Mouse (Mus musculus) neutrophil, adult 5-6 weeks (primary cell): ENCODE measurements around the gene Hist2h3c1. TPM values are rescaled to one million over a fixed set of nuclear protein-coding genes. Genes with fewer than 3 reads are reported as not detected.
"Not testable (repeated sequence)": the region's sequence is repeated elsewhere in the genome, so short reads cannot be mapped to it uniquely, and the experiment has no call there.

Source experiments
- ATAC-seq: fragments of 151-379, 151-347 bp; 2 replicates; pipeline ENCODE4 v1.8.0; 2017; ENCODE audit warnings: mild to moderate bottlenecking, moderate TSS enrichment; ENCODE audit not compliant: insufficient number of reproducible peaks, poor library complexity, low FRiP score, severe bottlenecking; ENCODE audit errors: extremely low read depth
- total RNA-seq: library from RNA; stranded (forward); fragments of 200-1000 nt; gene quantifications from 2 replicates; pipeline ENCODE4 v1.2.3, GENCODE M21; 2017

The Hist2h3c1 gene
- total RNA-seq, 1 experiment from 2014 or later: not detected

DNA sequence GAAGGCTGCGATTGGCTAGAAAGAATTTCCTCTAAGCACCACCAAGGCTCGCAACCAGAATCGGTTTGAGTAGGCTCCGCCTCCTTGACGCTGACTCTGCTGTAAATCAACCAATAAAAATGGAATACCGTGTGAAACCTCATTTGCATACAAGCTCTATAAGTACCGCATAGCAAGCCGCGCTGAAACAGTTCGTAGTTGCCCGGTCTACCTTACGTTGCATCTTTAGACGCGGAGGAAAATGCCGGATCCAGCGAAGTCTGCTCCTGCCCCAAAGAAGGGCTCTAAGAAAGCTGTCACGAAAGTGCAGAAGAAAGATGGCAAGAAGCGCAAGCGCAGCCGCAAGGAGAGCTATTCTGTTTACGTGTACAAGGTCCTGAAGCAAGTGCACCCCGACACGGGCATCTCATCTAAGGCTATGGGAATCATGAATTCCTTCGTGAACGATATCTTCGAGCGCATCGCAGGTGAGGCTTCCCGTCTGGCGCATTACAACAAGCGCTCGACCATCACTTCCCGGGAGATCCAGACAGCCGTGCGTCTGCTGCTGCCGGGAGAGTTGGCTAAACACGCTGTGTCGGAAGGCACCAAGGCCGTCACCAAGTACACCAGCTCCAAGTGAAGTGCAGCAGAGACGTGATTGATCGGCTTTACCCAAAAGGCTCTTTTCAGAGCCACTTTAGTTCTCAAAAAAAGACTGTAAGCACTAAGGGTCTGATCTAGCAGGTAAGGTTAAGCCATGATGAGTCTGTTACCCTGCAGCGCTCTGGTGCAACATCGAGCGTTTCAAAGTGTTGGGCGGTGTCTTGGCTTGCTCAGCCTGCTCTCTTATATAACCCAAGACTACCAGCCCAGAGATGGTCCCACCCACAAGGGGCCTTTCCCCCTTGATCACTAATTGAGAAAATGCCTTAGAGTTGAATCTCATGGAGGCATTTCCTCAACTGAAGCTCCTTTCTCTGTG is 23.3 kb downstream of the Hist2h3c1 start, which contains the start of gene Hist2h2bb:
TSS of gene Hist2h2bb (plus strand) at position 242 of the 964 bp plus-strand sequence.
- peak; percentile 97 for ATAC-seq

DNA sequence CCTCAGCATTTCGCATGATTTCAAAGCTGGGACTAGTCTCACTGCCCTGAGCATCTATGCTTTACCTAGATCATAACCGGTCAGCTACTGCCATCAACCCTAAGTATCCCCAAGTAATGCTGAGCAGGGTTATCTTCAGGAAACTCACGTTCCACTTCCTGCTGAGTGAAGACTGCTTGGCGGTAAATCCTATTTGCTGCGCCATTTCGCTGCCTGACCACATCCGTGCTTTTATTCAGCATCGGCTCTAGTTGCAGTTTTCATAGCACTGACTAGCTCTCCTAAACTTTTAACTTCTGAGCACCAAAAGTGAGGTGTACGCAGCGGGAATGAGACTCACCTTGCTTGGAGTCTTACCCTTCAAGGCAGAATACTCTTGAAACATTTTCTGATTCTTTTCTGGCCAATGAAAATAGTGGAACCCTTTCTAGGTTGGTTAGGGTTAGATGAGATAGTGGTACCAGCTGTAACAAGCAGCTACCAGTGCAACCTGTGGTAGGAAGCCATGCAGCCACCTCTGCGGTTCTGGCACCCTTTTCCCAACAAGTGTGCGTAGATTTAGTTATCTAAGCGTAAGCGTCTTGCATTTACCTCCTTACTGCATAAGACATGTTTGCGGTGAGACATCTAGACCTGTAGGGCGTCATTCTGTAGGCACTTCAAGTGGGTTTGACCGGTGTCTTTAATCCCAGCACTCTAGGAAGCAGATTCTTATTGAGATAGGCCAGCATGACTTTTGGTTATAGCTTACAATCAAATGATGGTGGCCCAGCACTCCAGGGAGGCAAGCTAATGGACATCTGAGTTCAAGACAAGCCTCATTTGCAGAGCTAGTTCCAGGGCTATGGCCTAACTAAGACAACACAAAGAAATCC is 27.3 kb downstream of the Hist2h3c1 start:
- ATAC-seq: no peak

DNA sequence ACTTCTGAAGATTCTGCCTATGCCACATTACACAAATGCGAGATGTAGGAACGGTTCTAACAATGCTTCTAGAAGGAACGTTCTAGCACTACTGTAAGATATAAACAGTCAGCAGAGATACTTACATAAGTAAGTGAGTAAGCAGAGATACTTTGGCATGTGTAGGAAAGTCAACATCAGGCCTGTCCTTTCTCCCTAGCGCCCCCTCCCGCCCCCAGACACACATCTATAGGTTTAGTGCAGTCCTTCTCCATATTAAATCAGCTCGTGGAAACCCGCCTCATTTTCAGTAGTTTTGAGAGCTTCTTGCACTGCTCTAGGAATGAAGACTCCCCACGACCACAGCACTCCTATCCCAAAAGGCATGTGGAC is 30.9 kb downstream of the Hist2h3c1 start:
- ATAC-seq: peak; percentile 30; the same call in 1 of the 2 replicates

DNA sequence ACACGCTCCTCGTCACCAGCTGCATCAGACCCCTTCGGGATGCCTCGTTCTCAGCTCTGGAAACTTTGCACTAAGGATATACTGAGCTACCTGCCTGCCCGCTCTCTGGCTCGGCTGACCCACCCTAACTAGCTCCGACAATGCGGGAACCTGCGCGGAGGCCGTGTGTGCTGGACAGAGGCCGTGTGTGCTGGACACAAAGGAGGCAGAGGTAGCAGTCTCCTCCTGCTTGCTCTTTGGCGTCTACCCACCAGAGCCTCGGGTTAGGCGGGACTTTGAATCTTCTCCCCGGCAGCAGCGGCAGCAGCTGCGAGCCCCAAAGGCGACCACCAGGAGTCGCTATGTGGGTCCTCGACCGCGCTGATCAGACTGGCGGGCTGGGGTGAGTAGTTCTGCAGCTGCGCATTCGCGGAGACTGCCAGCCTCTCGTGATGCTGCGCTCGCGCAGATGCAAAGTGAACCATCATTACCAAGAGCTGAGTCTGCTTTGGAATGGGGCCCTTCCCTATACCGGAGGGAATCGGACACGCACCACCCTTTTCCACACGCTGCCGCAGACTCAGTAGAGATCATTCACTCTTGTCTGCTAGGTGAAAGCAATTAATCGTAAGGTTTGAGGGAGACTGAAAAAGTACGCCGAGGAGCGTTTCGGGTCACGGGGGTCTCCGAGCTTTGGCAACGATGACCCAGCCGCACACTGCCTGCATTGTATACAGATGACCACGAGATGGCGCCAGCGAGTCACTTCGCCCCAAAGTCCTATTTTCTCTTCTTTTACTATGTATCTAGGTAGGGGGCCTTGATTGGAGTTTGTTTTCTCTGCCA is 31.5 kb downstream of the Hist2h3c1 start:
- ATAC-seq: peak; percentile 90

DNA sequence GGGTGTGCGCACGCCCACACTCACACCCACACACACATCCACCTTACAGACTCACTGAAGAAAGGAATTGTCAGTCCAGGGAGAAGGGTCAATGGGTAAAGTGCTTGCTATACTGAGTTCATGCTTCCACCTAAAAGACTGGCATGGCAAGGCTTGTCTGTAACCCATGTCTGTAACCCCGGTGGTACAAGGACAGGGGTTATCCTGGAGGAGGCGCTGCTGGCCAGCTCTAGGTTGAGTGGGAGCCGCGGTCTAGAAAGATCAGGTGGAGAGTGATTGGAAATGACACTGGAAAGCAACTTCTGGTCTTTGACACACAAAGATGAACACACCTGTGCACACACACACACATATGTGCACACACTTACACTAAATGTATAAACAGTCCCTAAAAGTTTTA is 34.2 kb downstream of the Hist2h3c1 start:
- no peak for ATAC-seq

DNA sequence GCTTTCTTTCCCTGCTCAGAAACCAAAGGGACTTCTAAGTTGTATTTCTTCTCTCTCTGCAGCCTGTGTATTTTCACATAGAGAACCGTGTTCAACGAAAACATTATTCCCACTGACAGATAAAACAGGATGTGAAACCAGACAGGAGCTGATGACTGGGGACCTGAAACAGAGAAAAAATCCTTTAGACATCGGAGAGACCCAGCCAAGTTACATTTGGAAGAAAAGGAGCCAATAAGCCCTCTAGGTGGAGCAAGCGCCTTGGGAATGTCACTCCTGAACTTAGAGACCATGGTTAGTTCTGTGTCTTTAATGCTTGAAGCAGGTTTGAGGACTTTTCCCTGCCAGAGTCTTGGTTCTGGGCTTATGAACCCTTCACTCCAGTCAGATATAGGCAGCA is 38.0 kb downstream of the Hist2h3c1 start:
- ATAC-seq: no peak

DNA sequence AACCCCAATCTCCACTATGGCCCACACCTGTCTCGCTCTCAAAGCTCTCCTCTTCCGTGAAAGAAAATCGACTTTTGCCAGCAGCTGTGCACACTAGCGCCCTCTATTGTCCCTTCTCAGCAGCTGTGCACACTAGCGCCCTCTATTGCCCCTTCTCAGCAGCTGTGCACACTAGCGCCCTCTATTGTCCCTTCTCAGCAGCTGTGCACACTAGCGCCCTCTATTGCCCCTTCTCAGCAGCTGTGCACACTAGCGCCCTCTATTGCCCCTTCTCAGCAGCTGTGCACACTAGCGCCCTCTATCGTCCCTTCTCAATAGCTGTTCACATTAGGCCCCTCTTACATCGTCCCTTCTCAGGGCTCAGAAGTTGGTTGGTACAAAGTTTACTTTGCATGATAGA is 40.8 kb downstream of the Hist2h3c1 start:
- ATAC-seq: not testable (repeated sequence)

DNA sequence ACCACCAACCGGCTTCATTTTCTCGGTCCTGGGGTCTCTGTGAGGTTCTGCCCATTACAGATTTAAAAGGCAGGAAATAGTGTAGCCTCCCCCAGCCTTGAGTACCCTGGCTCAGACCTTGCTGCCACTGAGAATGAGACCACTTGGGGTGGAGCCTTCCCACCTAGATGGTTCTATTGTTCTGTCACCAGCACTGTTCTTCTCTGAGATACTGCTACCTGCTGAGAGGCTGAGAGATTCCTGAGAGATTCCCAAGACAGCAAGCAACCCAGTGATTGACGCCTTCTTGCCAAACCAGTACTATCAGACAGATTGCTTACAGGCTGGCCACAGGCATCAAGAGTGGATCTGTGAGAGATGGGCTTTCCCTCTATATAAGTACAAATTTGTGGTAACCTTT is 42.7 kb downstream of the Hist2h3c1 start:
- ATAC-seq: no peak

DNA sequence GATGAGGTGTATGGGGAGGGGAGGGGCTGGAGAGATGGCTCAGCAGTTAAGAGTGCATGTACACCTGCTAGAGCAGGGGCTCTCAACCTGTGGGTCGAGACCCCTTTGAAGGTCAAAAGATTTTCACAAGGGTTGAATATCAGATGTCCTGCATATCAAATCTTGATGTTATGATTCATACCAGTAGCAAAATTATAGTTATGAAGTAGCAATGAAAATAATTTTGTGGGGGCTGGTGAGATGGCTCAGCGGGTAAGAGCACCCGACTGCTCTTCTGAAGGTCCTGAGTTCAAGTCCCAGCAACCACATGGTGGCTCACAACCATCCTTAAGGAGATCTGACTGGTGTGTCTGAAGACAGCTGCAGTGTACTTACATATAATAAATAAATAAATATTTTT is 44.2 kb downstream of the Hist2h3c1 start:
- not testable (repeated sequence) for ATAC-seq

DNA sequence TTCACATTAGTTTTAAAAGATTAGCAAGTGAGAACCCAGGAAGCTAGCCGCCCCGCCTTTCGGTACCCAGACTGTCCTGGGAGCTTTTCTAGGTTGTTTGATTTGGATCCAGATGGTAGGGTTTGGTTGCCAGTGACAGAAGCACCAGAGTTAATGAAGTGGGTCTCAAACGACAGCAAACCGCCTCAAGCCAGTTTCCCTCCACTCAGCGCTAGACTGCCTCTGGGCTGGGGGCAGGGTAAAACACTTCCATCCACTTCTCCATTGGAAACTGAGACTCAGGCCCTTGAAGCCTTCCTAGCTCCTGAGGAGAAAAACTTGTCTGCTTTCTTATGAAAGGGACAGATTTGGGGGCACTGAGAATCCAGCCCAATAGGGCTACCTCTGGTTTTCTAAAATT is 46.2 kb downstream of the Hist2h3c1 start:
- ATAC-seq: no peak

DNA sequence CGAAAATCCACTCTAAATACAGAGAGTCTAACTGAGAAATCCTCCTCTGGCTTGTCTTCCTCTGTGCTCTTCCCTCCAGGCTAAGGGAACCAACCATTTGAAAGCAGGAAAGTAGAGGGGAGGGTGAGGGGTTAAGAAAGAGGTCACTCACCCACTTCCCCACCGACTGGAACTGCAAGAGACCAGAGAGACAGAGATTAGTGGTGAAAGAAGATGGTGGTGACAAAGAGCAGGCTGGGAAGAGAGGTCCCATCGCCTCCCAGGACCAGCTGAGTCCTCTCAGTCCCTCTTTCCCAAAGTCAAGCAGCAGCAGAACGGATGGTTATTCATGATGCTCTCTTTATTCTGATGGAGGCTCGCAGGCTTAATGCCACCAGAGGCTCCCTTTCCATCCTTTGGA is 46.9 kb downstream of the Hist2h3c1 start:
- ATAC-seq: no peak

DNA sequence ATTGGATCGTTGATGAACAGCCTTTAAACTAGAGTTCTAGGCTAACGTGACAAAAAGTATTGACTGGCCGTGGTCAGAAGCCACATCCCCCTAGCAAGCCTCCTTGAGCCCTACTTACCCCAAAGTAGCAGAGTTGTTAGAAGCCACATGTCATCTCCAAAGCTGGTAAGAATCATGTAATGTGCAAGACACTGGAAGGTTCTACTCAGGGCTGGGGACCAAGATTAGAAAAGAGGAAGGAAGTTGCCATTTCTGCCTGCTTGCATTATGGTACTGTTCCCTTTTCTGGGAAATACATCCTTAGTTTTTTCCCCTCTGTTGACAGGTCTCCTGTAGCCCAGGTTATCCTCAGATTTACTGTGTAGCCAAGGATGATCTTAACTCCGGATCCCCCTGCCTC is 47.3 kb downstream of the Hist2h3c1 start, which contains the start of gene Fcgr1:
TSS of gene Fcgr1 (minus strand) at position 183 of the 400 bp plus-strand sequence.
- ATAC-seq: 0 out of 2 replicates have a peak, but pooled peaks have one; percentile 26

Other genes starting within 250 kb of the Hist2h3c1 start
- gene Vps45, start 188.2 kb upstream of the Hist2h3c1 start, total RNA-seq: 8.4 and 9.7 TPM in 2 replicates
- 47.3 and 48.0 TPM in 2 replicates for gene Otud7b, start 142.2 kb upstream of the Hist2h3c1 start, total RNA-seq
- 2.4 and 3.4 TPM in 2 replicates for gene Mtmr11, start 84.7 kb upstream of the Hist2h3c1 start, total RNA-seq
- 17.8 and 18.5 TPM in 2 replicates for gene Sf3b4, start 74.4 kb upstream of the Hist2h3c1 start, total RNA-seq
- gene Sv2a, start 65.5 kb upstream of the Hist2h3c1 start, total RNA-seq: 0.74 and 0.81 TPM in 2 replicates
- gene Bola1, start 27.0 kb upstream of the Hist2h3c1 start, total RNA-seq: 9.8 and 11.5 TPM in 2 replicates
- gene Hist2h2ab, start 26.8 kb upstream of the Hist2h3c1 start, total RNA-seq: 10.6 and 11.1 TPM in 2 replicates
- gene Hist2h2ac, start 25.8 kb upstream of the Hist2h3c1 start, total RNA-seq: 316 and 362 TPM in 2 replicates
- gene Hist2h2be, start 25.6 kb upstream of the Hist2h3c1 start, total RNA-seq: 18.0 and 21.3 TPM in 2 replicates
- gene Hist2h3c2, start 7.6 kb upstream of the Hist2h3c1 start, total RNA-seq: 4.4 and 5.5 TPM in 2 replicates
- gene Hist2h2aa2, start 6.4 kb upstream of the Hist2h3c1 start, total RNA-seq: 972 and 1,072 TPM in 2 replicates
- gene Hist2h2aa1, start 1.2 kb upstream of the Hist2h3c1 start, total RNA-seq: 465 and 524 TPM in 2 replicates
- gene Hist2h4, start 16.6 kb downstream of the Hist2h3c1 start, total RNA-seq: 51.9 and 61.8 TPM in 2 replicates
- 18.0 and 33.1 TPM in 2 replicates for gene Hist2h3b, start 22.0 kb downstream of the Hist2h3c1 start, total RNA-seq
- 290 and 294 TPM in 2 replicates for gene Hist2h2bb, start 23.1 kb downstream of the Hist2h3c1 start, total RNA-seq
- gene Fcgr1, start 47.3 kb downstream of the Hist2h3c1 start, total RNA-seq: 3.7 and 4.9 TPM in 2 replicates
- gene BC107364, start 205.6 kb downstream of the Hist2h3c1 start, total RNA-seq: not detected in 2 replicates